Mouse (Mus musculus): ENCODE measurements at regions not wholly inside any gene's neighbourhood (a gene's known extent, or its start where the extent isn't known, plus 50 kb on each side); places are given as distances from the start of the nearest gene placed in this dataset.

DNA sequence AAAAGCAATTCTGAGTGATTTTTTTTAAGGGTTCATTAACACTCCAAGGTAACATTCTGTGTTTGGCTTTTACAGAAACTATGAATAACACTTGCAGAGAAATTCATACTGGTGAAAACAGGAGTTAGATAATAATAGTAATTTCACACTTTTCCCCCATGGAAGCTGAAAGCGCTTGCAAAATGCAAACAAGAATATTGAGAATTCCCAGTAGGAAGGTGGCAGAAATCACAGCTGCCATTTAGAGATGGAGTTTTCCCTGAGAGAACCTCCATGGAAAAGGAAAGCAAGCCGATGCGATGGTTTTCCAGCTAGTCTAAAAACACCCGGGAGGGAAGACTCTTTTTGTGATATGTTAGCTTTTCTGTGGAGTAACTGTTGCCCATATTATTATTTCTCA is 174.1 kb upstream of the App start:
- DNase-seq, result no peak

DNA sequence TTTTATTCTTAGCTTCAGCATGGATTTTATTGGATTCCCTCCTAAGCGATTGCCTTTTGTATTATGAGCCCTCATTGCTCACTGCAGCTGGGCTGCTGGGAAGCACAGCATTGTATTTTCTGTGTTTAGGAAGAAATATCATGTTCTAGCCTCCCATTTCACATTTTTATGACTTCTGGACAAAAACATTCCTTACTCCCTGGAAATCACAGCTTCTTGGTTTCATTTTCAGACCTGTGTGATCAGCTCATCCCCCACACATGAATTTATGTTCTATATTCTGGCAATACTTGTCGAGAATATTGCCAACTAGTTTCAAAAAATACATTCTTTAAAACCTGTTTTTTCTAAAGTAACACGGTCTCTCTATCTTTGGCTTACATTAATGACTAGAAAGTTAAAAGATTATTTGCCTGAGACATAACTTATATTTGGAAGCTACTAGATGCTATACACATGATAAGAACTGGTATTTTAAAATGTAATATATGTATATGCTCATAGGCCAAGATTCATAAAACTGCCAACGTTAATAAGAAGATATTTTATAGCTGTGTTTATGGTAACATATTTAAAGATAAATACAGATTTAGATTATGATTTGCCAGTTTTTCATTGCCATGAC is 163.0 kb upstream of the App start:
- no peak for DNase-seq

DNA sequence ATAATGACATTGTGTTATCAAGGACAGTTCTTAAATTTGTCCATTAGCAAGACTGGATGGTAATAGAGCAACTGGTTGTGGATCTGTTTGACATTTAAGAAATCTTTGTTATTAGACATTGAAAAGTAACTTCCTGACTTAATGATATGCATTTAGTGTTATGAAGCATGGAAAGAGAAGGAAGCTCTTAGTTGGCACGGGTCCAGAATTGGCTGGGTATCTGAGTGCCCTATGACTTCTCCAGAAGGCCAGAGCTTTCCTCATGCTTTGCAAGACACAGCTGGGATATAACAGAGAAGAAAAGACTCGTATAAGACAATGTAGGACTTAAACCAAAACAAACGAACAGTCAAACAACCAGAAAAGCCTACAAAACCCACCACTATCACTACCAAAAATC is 160.0 kb upstream of the App start:
- peak; percentile 9 for DNase-seq

DNA sequence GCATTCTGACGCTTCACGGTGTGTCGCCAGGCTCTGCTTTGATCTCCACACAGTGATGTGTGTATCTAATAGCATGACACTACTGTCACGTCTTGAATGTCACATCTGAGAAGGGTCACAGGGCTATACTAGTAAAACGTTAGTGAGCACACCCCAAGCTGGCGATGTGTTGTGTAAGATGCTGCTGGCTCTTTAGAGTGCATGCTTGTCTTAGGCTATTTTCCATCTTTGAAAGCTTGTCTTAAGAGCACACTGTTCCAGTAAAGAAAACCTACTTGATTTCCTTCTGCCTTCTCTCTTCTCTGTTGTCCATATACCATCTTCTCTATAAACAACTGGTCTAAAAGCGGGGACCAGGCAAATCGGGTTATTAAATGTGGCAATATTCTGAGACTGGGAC is 138.5 kb upstream of the App start:
- no peak for DNase-seq

DNA sequence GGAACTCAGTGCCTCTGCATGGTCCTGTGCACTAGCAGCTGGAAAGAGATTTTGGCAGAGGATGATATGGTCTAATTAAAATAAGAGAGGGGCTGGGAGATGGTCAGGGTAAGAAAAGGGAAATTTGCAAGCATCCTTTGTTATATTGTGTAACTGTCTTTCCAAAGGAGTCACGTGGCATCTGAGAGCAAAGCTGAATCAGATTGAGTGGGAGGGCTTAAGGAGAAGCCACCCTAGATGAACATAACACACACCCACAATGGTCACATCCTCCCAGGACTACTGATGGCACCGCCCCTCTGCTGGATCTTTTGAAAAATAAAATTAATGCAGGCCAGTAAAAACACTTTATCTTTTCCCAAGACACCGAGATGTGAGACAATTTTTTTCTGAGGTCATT is 135.9 kb upstream of the App start:
- no peak for DNase-seq

DNA sequence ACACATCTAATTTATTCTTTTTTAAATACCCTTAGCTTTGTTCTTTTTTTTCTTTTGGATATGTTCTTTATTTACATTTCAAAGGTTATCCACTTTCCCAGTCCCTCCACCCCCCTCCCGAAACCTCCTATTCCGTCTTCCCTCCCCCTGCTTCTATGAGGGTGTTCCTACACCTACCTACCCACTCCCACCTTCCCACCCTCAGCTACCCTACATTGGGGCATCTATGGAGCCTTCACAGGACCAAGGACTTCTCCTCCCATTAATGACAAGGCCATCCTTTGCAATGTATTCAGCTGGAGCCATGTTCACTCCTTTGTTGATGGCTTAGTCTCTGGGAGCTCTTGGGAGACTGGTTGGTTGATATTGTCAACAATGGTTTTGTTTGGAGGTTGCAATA is 134.9 kb upstream of the App start:
- DNase-seq, result no peak

DNA sequence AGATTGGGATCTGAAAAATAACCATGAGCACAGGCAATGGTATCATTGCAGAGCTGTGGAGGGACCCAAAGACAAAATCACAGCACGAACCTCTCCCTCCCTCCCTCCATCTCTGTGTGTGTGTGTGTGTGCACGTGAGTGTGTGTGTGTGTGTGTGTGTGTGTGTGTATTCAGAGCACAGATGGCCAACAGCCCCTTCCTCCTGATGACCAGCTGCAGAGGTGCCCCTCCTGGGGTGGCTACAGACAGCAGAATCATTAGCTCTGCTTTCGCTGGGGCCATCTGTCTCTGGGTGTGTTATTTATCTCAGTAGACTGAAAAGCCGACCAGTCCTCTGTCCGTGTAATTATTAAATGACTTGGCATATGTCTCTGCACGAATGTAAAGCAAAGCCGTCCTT is 134.4 kb upstream of the App start:
- no peak for DNase-seq

DNA sequence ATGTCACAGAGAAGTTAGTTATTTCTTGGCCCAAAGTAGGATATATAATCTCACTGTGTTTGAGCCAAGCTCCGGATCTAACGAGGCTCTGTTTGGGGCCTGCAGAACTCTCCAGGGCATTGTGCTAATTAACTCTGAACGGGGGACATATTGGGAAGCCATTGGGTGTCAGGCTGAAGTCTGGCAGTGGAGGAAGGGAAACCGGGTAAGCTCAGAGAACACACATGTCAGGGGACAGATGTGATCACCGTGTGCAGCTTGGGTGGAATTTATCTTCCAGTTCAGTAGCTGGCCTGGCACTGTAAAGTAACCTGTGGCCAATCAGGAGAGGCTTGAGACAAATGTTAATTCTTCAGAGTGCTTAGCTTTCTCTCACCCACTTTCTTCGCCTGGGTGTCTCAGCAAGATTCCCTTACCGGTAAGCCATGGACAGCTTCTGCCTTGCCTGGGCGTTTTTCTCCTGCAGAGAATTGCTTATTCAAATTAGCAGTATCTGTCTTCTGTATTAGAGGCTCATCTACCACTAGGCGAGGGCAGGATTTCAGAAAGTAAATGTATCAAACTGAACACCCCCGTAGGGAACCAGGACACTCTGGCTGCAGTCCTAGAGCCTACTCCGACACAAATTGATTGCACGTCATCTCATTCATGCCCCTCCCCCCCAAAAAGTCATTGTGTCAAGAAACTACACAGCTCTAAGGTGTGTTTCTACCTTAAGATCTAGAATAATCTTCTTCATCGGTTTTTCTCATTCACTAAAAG is 126.7 kb upstream of the App start:
- DNase-seq, result no peak

DNA sequence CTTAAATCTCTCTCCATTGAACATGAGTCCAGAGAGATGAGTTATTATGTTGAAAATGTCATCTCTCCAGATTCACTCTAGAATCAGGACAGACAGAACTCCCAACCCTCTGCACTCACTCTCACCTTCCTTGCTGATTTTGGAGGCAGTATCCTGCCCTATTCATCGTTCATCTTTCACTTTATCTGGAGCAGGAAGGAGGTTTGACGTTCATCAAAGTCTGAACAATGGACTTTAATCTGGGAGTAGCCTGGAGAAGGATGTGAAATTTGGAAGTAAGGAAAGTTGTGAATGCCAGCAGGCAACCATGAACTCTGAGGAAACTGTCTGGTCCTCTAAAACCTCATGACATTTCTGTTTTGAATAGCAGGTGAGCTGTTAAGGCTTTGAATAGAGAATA is 125.0 kb upstream of the App start:
- DNase-seq, result no peak

DNA sequence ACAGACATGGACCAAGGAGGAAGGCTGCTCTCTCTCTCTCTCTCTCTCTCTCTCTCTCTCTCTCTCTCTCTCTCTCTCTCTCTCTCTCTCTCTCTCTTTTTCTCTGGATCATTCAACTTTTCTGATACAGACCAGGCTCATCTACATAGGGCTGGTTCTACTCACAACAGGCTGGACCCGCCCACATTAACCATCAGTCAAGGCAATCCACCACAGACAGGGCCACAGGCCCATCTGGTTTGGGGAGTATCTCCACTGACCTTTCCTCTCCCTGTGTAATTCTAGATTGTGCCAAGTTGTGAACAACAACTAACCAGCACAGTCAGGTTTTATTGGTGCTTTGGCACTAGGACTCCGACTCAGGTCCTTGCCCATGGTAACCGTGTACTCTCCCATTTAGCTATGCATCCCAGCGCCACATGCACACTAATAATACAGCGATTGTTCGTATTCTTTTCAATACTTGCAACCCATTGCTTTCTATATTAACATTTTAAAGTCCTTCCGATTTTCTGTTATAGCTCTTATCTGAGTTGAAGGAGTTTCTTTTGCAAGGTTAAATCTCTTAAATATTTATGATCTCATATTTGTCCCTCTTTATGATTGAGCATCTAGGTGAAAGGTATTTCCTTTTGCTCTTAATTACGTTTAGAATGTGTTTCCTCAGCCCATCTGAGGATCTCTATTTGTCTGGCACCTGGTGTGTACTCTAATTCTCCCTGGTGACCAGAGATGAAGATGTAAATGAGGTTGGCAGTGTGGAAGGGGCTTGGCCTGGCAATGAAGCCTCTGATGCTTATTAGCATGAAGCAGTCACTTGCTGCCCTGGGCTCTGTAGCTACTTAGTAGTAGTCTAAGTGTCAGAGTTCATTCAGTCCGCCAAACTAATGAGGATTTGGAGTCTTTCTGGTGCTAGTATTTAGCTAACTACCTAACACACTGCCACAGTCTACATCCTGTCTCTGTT is 117.7 kb upstream of the App start:
- DNase-seq, result no peak

DNA sequence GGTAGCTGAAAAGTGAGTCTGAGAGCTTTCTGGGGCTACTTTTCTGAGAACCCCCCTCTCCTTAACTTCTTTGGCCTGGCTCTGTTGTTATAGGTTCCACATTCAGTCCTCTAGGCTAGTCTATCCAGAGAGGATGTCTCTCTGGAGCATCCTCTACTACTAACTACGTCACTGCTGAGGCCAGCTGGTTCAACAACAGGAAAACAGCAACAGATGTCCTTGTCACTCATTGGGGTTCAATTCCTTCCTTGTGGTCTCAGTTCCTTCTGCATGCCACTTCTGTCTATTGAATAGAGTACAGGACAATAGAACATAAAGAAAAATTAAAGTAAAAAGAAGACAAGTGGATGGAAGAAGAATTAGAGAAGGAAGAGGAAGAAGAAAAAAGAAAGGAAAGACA is 104.3 kb upstream of the App start:
- no peak for DNase-seq

DNA sequence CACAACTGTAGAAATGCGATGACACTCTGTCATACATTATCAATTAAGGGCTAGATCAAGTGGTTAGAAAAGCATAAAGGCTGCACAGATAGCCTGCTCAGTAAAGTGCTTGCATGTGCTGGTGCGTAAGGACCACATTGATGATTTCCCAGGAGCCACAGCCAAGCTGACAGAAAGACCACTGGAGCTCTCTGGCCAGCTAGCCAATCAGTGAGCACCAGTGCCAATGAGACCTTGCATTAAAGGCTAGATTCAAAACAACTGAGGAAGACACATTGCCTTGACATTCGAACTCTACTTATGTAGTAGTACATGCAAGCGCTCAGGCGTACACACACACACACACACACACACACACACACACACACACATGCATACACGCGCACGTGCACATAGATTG is 96.1 kb upstream of the App start:
- no peak for DNase-seq

DNA sequence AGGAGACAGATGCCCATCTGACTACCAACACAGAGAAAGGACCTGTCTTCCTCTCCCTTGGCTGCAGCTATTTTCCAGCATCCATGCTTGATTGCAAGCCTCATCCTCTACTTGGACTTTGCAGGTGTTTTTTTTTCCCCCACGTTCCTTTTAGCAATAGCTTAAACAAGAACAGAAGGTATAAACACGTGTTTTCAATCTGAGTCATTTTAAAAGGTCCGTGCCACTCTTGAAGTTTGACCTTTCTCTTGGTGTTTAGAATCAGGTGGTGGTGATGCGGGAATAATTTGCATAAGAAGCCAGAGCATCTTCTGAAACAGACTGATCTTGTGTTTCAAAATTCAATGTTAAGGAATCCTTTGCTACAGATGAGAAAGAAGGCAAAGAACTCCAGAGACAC is 86.3 kb upstream of the App start:
- no peak for DNase-seq

DNA sequence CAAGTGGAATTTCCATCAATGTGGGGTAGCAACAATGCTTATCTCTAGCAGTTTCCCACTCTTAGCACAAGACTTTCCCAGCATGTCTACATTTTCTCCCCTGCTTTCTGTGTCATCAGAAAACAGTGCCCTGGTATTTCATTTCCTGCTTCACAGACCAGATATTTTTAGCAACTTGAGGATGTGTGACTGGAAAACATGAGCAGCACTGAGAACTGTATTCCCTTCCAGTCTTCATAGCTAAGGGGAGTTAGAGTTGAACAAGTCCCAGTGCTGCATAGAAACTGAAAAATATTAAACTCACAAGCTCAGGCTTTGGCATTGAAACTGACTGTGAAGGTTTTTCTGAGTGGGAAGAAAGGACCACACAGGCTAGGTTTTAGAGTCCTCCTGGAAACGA is 73.7 kb upstream of the App start:
- DNase-seq, result no peak

DNA sequence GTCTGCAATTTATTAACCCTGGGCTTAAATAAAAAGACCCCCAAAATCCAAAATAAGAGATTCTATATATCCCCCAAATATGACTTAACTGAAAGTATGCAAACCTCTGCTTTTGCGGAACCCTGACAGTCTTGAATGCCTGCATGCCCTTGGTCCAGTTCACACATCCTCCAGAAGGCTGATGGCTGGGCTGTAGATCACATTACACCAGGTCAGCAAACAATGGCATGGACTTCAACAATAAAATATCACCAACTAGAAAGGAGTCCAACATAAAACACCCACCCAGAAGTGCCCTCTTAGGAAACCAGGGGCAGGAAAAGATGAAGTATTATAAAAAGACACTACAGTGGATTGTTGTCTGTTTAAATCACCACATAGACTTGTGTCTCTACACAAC is 59.5 kb upstream of the App start:
- no peak for DNase-seq

DNA sequence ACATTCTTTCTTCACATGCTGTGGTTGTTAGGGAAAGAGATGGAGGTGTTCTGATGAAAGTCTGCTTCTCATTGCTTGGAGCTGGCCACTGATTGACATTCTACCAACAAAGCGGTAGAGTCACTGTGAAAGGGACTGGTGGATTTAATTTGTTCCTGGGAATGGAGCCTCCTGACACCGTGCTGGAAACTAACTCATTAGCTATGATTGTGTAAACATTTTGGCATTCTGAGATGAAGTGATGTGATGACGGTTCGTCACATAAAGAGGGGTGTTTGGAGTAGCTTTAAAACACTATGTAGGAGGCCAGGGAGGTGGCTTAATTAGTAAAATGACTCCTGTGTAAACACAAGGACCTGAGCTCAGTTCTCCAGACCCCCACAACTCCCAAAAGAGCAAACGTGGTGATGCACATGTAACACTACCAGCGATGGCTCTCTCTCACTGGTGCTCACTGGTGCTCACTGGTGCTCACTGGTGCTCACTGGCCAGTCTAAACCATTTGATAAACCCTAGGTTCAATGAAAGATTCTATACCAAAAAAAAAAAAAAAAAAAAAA is 58.4 kb upstream of the App start:
- no peak for DNase-seq

DNA sequence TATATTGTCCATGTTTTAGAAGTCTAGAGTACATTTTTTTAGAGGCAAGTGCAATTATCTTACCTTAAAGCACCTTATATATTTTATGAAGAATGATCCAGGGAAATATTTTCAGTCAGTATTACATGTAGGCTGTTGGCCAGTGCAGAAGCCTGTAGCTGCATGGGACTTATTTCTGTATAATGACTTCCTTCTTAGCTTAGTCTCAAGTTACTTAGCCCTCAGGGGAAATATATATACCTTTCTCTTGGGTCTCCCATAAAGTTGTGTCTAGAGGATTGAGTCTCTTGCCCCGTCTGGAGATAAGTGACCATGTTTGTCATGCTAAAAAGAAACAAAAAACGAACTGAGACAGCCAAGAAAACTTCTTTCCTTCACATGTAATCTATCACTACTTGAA is 57.8 kb upstream of the App start:
- DNase-seq, result no peak

DNA sequence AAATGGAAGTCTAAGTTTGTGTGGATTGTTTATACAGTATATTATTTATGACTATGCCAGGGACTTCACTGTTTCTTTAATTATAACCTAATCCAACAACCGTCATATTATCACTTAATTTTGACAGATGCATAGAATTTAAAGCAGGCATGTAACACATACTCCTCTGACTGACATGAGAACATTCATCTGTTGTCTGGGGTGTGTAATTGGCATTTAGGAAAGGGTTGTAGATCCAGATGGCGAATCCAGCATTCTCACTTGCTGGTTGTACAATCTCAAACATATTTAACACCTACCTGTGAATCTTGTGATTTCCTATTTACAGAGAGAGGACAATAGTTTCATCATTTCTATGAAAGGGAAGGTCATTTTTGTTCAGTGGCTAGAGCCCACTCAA is 50.8 kb upstream of the App start:
- no peak for DNase-seq

Data from adrenal gland, adult 8-10 months (tissue).